Mouse (Mus musculus): ENCODE measurements around the gene Dedd.
"Not testable (repeated sequence)": the region's sequence is repeated elsewhere in the genome, so short reads cannot be mapped to it uniquely, and the experiment has no call there.

Gene Dedd

DNA sequence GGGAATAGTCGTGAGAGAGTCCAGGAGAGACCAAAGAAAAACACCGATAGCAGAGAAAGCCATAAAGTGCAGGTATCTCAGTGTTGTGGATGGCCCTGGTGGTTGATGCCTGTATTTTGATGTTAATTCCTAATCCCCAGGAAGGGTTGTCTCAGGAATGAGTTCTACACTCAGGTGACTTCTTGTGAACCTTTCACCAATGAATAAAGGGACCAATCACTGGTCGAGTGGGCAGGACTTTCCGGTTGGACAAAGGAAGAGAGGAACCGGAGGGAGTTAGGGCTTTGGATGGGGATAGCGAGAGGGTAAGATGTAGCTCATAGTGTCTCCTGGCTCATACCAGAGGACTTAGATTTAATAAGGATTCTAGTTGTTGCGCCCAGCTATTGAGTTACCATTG is 9.2 kb upstream of the Dedd start:
- DNase-seq = no peak

GRCm38 (mm10) chr1:171320151-171320550 is 8.8 kb upstream of the Dedd start:
- DNase-seq = no peak

DNA sequence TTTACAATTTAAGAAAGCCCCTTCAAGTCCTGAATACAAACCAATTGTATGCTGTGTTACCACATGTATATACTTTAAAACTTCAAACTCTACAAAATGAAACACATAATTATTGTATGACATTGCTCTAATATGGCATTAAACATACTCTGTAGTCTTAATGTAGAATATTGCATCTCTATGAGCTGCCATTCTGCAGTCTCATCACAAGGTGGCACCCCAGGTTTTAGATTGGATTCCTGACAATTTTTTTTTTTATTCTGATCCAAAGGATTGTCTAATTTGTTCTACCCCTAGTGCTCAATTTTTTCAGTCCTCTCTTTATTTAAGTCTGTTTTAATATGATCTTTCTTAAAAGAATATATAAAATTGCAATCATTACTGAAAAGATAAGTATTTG is 7.5 kb upstream of the Dedd start:
- DNase-seq = no peak

GRCm38 (mm10) chr1:171322012-171322411 is 6.9 kb upstream of the Dedd start:
- DNase-seq = no peak

DNA sequence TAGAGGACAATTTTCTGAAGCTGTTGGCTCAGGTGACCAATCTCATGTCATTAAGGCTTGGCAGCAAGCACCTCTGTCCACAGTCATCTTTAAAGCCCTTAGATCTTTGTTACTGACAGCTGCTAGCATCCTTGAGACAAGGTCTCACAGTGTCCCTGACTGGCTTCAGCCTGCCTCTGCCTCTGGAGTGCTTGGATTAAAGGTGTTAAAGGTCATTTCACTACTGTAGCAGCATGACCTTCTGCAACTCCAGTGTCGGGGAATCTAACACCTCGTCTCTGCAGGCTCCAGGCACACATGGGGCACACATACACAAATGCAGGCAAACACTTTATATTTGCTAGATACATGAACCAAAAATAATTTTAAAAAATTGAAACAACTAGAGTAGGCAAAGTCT is 3.4 kb upstream of the Dedd start:
- no peak for DNase-seq

- not testable (repeated sequence) for DNase-seq
Measured at GRCm38 (mm10) chr1:171326588-171326987, 2.4 kb upstream of the Dedd start.

DNA sequence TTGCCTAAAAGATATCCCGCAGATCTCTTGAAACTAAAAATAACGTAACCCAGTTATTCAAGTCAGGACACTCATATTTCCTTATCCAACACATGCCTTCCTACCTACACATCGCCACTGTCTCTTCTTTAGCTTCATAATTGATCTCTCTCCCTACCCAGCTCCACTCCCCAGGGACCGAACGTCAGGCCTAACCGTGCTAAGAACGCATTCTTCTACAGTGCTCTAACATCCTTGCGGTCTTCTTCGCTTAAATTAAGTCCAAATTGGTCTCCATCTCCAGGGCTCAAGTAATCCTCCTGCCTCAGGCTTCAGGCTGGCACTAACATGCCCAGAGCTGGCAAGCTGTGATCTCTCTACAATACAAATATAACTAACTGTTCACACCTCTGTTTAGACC is 701 bp upstream of the Dedd start:
- no peak for DNase-seq

DNA sequence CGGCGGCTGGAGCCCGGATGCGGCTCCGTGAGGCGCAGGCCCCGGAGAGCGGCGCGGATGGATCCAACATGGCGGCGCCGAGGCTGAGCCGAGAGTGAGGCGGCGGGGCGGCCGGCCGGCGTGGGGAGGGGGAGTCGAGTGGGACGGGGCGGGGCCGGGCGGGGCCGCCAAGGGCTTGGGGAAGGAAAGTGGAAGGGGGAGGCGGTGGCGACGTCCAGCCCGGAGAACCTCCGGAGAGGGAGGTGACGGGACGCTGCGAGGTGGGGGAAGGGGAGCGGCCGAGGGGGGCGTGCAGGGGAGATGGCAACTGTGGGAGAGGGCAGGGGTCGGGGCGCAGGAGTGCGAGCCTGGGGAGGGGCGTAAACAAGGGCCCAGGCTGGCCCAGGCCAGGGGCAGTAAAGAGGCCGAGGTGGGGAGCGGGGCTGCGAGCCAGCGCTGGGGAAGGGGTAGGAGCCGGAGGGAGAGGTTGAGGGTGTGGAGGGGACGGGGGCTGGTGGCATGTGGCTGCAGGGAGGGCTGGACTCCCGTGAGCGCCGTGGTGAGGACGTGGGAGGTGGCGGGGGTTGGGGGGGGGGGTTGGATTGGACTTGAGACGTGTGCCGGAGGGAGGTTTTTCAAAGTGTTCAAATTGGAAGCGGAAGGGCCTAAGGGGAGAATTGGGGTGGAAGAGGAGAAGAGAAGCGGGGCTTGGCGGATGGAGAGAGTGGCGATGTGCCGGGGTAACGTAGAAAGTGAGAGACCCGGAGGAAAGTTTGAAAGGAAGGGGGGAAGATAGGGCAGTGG is 679 bp downstream of the Dedd start:
- DNase-seq = no peak

- no peak for DNase-seq
Measured at GRCm38 (mm10) chr1:171330216-171330560, 1.2 kb downstream of the Dedd start.

DNA sequence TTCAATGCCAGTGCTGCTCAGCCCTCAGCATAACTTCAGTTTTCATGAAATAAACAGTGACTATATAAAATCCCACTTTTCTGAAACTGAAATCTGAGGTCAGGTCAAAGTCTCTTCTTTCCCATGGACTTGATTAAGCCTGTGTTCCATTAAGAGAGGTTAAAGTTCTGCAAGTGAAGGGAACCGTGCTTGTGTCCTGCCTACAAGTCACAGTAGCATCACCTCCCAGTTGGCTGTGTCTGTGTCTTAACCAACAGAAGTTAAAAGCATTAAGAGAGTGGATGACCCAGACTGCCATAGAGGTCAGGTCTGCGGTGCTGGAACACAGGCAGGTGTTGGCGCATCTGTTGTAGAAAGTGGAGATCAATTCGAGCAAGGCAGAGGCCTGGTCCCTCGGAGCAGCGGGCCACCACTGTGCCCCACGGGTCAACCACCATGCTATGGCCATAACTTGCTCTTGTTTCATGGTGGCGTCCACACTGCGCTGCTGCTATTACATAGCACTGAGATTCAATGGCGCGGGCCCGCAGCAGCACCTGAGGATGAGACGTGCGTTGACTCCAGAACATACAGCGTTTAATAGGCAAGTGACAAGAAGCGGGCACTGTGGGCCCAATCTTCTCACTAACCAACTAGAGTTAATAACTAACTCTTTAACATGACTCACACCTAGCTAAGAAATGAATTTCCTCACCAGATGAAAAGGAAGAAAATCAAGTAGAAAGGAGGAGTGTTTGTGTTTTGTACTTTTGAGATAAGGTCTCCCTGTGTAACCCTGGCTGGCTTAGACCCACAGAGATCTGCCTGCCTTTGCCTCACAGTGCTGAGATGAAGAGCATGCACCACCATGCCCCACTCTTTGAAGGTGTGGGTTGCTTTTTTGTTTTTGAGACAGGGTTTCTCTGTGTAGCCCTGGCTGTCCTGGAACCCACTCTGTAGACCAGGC is 13.6 kb downstream of the Dedd start:
- no peak for DNase-seq

- DNase-seq = no peak
Measured at GRCm38 (mm10) chr1:171343922-171344677, 15.2 kb downstream of the Dedd start.

DNA sequence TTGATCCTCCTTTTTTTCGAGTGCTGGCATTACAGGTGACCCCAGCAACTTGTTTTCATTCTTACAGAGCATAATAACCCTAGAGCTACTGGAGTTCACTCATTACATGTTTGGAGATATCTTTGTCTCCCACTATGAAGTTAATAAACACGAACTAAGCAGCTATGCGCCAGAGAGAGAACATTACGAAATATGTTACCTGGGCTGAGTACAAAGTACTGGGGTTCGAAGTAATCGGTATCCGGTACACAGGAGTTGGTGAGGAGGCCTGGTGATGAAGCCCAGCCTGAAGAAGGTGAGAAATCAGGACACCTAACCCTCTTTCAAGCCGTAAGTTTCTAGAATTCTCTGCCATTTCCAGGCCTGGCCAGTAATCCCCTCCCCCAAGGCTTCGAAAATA is 15.8 kb downstream of the Dedd start:
- no peak for DNase-seq

GRCm38 (mm10) chr1:171345225-171346094 is 16.5 kb downstream of the Dedd start, which contains the start of the genes Nit1 and Pfdn2:
Gene Nit1, minus strand, starts transcription at chr1:171345646.
Gene Pfdn2, plus strand, starts transcription at chr1:171345670.
- peak; percentile 91 for DNase-seq

GRCm38 (mm10) chr1:171346095-171346450 is 17.1 kb downstream of the Dedd start:
- no peak for DNase-seq

DNA sequence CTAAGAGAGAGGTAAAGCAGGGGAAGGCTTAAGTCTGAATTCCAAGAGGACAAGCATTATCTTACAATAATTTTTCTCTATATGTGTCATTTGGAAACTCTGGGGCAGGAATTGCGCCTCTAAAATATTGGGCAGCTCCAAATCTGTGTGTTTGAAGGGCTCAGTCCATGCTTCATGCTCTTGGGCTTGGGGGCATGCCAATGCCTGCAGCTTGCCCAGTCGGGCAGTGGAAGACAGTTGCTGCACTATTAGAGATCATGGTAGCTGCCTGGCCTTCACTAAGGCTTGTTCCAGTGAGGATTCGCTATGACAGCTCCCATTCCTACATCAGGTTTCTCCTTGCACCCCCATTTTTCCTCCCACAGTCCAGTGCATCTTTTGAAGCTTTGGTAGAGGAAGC is 19.7 kb downstream of the Dedd start:
- no peak for DNase-seq

- no peak for DNase-seq
Measured at GRCm38 (mm10) chr1:171349210-171349609, 20.3 kb downstream of the Dedd start.

- DNase-seq = no peak
Measured at GRCm38 (mm10) chr1:171355812-171356340, 26.9 kb downstream of the Dedd start.

GRCm38 (mm10) chr1:171356814-171357213 is 27.9 kb downstream of the Dedd start:
- no peak for DNase-seq

- DNase-seq = peak; percentile 66
Measured at GRCm38 (mm10) chr1:171358421-171358820, 29.5 kb downstream of the Dedd start.

DNA sequence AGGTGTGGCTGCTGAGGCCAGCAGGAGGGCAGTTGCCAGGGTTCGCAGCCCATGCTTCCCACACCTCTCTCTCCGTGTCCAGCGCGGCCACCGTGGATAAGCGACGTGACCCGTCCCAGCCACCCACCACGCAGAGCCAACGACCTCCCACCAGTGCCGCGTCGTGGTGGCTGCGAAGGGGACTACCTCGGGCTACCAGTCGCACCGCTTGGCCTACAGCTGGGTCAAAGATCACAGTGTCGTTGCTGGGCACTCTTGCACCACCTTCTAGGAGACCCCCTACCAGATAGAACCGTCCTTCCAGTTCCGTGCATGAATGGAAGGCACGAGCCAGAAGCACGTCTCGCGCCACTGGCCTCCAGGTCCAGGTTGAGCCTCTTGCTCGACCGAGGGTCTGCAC is 31.3 kb downstream of the Dedd start:
- DNase-seq = peak; percentile 43

DNA sequence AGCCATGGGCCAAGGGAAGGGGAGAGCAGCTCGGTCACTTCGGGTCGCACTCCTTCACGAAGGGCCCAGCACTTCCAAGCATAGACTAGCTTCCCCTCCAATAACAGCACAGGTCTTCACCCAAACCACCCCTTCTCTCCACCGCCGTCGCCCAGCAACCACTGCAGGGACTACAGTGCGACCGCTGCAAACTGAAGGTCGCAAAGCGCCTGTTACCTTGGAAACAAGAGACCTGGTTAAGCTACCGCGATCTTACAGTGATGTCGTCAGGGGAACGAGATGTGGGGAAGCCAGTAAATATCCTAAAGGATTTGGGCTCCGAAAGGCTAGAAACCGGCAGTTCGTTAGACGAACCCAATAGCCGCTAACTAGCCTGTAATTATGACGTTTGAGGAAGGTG is 31.7 kb downstream of the Dedd start, which contains the start of gene Klhdc9:
Gene Klhdc9, minus strand, starts transcription at position 143 of the 400 bp plus-strand sequence.
- DNase-seq = peak; percentile 94
